Mouse (Mus musculus): ENCODE data around the gene Stx8. TPM values are rescaled to one million over a fixed set of nuclear protein-coding genes. Genes with fewer than 3 reads are reported as not detected.

The Stx8 gene
- polyA plus RNA-seq, 1 experiment from 2014 or later, result 37.4 TPM

DNA sequence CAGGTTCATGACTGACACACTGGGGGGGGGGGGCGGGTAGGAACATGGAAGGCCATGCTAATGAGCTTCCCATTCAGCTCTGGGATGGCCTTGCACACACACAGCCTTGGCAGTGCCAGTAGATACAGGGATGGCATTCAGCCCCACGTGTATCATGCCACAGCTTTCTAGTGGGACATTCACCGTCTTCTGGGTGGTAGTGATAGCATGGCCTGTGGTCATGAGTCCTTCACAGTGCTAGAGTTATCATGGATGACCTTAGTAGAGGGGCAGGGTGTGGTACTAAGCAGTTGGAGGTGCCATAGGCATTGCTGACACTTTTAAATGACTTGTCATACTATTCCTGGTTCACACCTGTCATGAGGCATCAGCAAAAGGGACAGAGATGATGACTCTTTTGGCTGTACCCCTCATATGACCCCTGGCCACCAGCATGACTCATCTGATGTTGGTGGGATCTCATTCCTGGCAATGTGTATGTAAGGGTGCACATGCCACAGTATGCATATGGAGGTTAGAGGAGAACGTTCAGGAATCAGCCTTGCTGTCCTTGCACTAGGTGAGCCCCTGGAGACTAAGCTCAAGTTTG is 69.4 kb downstream of the Stx8 start:
- Histone ChIP-seq H3K27ac (no peak overlapping the region), H3K79me2 (ENCODE audit: inconsistent target) (no peaks in the 10 kb centered on the region), H3K4me3 (ENCODE audit: inconsistent target) (no peak overlapping the region), H3K36me3 (ENCODE audit: inconsistent target) (no peaks in the 10 kb centered on the region)
- WGBS (ENCODE audit: missing documents), result 97% methylated on average over 4 of the region's 4 CpGs

DNA sequence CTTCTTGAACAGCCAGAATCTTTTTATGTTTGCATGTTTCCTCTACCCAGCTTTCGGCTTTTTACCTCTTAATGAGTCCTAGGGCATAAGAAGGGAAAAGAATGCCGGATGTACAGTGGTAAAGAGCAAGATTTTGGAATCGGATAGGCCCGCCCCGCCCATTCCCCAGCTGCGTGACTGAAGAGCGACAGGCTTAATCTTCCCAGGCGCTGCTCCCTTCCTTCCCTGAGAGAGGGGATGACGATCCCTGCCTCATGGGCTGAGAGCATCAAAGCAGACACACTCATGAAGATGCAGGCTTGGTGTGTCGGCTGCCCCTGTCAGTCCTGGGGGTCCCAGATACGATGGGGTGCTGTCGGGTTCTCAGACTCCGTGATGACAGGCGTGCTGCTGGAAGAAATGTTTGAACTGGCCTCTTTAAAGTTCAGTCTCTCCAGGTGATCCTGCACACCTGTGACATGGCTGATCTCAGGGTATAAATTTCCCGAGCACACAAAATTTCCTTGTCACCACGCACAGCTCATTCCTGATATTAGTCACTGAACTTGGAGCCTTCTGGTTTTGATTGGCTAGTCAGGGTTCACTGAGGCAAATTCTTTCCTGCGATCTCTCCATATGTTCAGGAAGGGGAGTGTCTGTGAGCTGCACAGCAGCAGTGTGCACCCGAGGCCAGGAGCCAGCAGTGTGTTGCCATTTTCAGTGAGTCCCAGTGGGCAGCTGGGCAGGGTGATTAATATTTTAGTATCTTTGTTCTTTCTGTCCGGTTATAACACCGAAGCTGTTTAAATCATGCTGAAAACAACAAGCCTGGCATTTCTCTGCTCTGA is 70.4 kb downstream of the Stx8 start:
- Histone ChIP-seq H3K4me3 (ENCODE audit: inconsistent target) (no peak overlapping the region), H3K36me3 (ENCODE audit: inconsistent target) (no peaks in the 10 kb centered on the region), H3K79me2 (ENCODE audit: inconsistent target) (no peaks in the 10 kb centered on the region), H3K27ac (no peak overlapping the region)
- 95% methylated on average over 20 of the region's 20 CpGs for WGBS (ENCODE audit: missing documents)

DNA sequence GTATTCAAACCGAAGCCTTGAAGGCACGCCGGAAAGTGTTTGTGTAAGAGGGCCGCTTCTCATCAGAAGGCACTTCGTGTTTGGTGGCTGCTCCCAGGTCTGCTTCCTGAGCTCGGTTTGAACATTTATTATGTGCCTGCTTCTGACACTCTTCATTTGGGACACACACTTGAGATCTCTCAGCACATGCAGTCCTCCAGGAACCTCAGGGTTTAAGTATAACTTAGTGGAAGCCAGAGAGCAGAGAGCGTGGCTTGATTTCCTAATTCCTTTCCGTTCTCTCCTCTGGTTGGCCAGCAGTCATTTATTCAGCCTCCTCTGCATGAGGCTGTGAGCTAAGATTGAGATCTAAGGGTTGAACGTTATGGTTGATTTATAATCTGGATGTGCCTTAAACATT is 71.1 kb downstream of the Stx8 start:
- 96% methylated on average over 9 of the region's 9 CpGs for WGBS (ENCODE audit: missing documents)
- Histone ChIP-seq H3K27ac (no peak overlapping the region), H3K36me3 (ENCODE audit: inconsistent target) (no peaks in the 10 kb centered on the region), H3K79me2 (ENCODE audit: inconsistent target) (no peaks in the 10 kb centered on the region), H3K4me3 (ENCODE audit: inconsistent target) (no peak overlapping the region)

GRCm38 (mm10) chr11:68038101-68038500 is 72.1 kb downstream of the Stx8 start:
- Histone ChIP-seq H3K79me2 (ENCODE audit: inconsistent target) (no peaks in the 10 kb centered on the region), H3K4me3 (ENCODE audit: inconsistent target) (no peak overlapping the region), H3K27ac (no peak overlapping the region), H3K36me3 (ENCODE audit: inconsistent target) (no peaks in the 10 kb centered on the region)
- WGBS (ENCODE audit: missing documents), result 100% methylated on average over 2 of the region's 2 CpGs

- no peak overlapping the region for H3K4me3 ChIP-seq (ENCODE audit: inconsistent target)
- H3K79me2 ChIP-seq (ENCODE audit: inconsistent target), result no peaks in the 10 kb centered on the region
- WGBS (ENCODE audit: missing documents), result 96% methylated on average over 11 of the region's 11 CpGs
- H3K27ac ChIP-seq, result no peak overlapping the region
- H3K36me3 ChIP-seq (ENCODE audit: inconsistent target), result no peaks in the 10 kb centered on the region
Observed at GRCm38 (mm10) chr11:68044181-68044580, 78.2 kb downstream of the Stx8 start.

GRCm38 (mm10) chr11:68046916-68047315 is 80.9 kb downstream of the Stx8 start:
- WGBS (ENCODE audit: missing documents), result 71% methylated on average over 3 of the region's 3 CpGs

DNA sequence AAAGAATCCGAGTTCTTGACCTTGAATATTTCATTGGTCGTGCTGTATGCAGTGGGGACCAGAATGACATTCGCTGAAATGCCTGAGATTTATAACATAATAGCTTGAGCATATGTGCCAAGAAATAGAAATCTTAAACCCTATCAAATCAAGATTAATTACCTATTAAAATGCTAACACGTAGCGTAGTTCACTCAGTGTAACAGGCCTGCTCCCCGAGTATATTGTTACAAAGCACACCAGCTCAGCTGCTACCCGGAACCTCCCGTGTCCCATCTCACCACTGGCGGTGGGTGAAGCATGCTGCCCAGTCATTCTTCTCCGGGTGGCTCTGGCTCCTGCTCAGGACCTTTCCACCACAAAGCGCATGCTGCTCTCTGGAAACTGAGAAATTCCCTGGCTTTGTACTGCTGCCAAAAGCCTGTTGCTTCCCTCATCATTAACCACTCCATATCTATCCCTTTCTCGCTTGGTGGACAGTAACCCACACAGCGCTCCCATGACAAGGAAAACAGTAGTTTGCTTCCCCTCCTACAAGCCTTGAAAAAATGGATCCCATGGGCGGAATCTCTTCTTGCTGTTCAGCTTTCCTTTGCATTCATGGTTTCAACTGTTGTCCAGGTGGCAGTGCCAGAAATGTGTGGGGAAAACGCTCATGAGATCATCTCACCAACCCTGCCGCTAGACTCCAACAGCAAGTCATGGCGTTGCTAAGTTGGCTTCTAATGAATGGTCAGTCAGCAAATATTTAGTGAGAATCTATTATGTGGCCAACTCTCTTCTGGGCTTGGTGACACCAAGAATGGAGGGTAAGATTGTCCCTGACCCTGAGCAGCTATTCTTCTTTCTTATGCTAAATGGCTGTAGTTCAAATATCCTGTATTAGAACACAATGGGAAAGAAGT is 83.5 kb downstream of the Stx8 start:
- WGBS (ENCODE audit: missing documents), result 92% methylated on average over 17 of the region's 17 CpGs
- H3K4me3 ChIP-seq (ENCODE audit: inconsistent target), result no peak overlapping the region
- no peak overlapping the region for H3K27ac ChIP-seq
- H3K79me2 ChIP-seq (ENCODE audit: inconsistent target), result no peaks in the 10 kb centered on the region
- H3K36me3 ChIP-seq (ENCODE audit: inconsistent target), result no peaks in the 10 kb centered on the region

More at GRCm38 (mm10) chr11:68046916-68047315, 80.9 kb downstream of the Stx8 start:
- no peak overlapping the region for H3K4me3 ChIP-seq (ENCODE audit: inconsistent target)
- H3K36me3 ChIP-seq (ENCODE audit: inconsistent target), result no peaks in the 10 kb centered on the region
- no peaks in the 10 kb centered on the region for H3K79me2 ChIP-seq (ENCODE audit: inconsistent target)
- no peak overlapping the region for H3K27ac ChIP-seq

DNA sequence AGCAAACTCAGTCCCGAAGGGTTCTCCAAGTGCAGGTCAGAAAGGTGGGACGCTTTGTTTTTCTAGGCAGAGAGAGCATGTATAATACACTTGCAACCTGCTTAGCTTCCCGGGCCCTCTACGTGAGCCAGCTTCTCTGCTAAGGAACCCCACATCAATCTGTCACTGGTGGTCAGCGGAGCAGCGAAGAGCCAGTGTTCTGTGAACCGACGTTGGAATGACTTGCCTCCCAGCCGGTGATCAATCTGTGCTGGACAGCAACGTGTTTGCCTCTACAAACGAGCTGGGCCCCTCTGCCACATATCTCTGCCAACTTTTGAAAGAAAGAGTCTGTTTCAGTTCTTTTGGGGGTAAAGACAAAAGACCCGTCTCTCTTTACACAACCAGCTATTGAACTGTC is 84.7 kb downstream of the Stx8 start:
- 95% methylated on average over 12 of the region's 12 CpGs for WGBS (ENCODE audit: missing documents)
- no peak overlapping the region for H3K27ac ChIP-seq
- H3K79me2 ChIP-seq (ENCODE audit: inconsistent target), result no peaks in the 10 kb centered on the region
- no peaks in the 10 kb centered on the region for H3K36me3 ChIP-seq (ENCODE audit: inconsistent target)
- H3K4me3 ChIP-seq (ENCODE audit: inconsistent target), result no peak overlapping the region

GRCm38 (mm10) chr11:68051305-68051704 is 85.3 kb downstream of the Stx8 start:
- Histone ChIP-seq H3K36me3 (ENCODE audit: inconsistent target) (no peaks in the 10 kb centered on the region), H3K4me3 (ENCODE audit: inconsistent target) (no peak overlapping the region), H3K27ac (no peak overlapping the region), H3K79me2 (ENCODE audit: inconsistent target) (no peaks in the 10 kb centered on the region)
- 100% methylated on average over 4 of the region's 4 CpGs for WGBS (ENCODE audit: missing documents)

GRCm38 (mm10) chr11:68058466-68059201 is 92.6 kb downstream of the Stx8 start:
- 95% methylated on average over 5 of the region's 5 CpGs for WGBS (ENCODE audit: missing documents)
- no peak overlapping the region for H3K27ac ChIP-seq
- H3K36me3 ChIP-seq (ENCODE audit: inconsistent target), result no peaks in the 10 kb centered on the region
- H3K79me2 ChIP-seq (ENCODE audit: inconsistent target), result no peaks in the 10 kb centered on the region
- H3K4me3 ChIP-seq (ENCODE audit: inconsistent target), result no peak overlapping the region

DNA sequence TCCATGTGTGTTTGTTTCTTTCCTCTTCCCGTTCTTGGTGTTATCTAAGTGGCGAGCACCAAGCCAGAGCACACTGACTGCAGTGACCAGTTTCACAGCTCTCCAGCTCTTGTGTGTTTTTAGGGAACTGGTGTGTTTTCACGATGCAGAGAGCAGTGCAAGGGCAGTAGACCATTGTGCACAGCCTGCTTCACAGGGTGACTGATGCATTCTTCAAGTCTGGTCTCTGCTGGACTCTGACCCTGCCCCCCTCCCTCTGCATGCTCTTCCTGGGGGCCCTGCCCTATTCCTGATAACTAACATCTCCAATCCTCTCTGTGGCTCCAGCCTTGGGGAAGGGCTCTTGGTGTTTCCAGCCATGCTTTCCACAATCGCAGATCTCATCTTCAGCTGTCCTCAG is 94.7 kb downstream of the Stx8 start:
- Histone ChIP-seq H3K4me3 (ENCODE audit: inconsistent target) (no peak overlapping the region), H3K36me3 (ENCODE audit: inconsistent target) (no peaks in the 10 kb centered on the region), H3K79me2 (ENCODE audit: inconsistent target) (no peaks in the 10 kb centered on the region), H3K27ac (no peak overlapping the region)
- WGBS (ENCODE audit: missing documents), result 94% methylated on average over 4 of the region's 4 CpGs

DNA sequence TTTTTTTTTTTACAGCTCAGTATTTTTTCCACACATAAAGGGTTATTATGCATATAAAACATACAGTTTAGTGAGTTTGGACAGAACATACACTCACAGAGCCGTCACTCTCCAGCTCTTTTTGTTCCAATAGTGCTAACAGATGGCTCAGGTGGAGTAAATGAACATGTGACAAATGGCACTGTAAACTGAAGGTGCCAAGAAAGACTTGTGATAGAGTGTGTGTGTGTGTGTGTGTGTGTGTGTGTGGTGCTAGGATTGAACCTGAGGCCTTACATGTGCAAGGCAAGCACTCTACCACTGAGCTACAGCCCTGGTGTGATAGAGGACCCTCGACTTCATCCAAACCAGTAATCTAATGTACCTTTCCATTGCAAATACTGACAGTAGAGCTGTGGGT is 96.1 kb downstream of the Stx8 start:
- Histone ChIP-seq H3K79me2 (ENCODE audit: inconsistent target) (no peaks in the 10 kb centered on the region), H3K27ac (no peak overlapping the region), H3K36me3 (ENCODE audit: inconsistent target) (no peaks in the 10 kb centered on the region), H3K4me3 (ENCODE audit: inconsistent target) (no peak overlapping the region)
- WGBS (ENCODE audit: missing documents), result 94% methylated on average over 2 of the region's 2 CpGs

DNA sequence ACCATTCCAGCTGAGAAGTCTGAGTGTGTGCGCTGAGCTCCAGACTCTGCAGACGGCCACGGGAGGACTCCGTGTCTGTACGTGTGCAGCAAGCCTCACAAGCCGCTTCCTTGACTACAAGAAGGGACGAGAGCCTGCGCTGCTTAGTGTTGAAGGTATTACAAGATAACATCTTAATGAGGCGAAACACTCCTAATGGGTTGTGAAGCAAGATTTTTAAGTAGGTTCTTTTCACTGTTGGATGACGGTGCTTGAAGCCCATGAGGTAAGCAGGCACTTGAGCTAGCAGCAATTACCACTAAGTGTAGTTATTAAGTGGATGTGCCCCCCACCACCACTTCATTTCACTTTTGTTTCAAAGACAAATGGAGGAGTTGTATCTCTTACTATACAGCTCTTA is 101.8 kb downstream of the Stx8 start:
- WGBS (ENCODE audit: missing documents), result 96% methylated on average over 10 of the region's 10 CpGs
- Histone ChIP-seq H3K79me2 (ENCODE audit: inconsistent target) (no peaks in the 10 kb centered on the region), H3K27ac (no peak overlapping the region), H3K4me3 (ENCODE audit: inconsistent target) (no peak overlapping the region), H3K36me3 (ENCODE audit: inconsistent target) (no peaks in the 10 kb centered on the region)

GRCm38 (mm10) chr11:68070086-68070485 is 104.1 kb downstream of the Stx8 start:
- H3K36me3 ChIP-seq (ENCODE audit: inconsistent target), result no peaks in the 10 kb centered on the region
- no peaks in the 10 kb centered on the region for H3K79me2 ChIP-seq (ENCODE audit: inconsistent target)
- 94% methylated on average over 3 of the region's 3 CpGs for WGBS (ENCODE audit: missing documents)

More at GRCm38 (mm10) chr11:68070086-68070485, 104.1 kb downstream of the Stx8 start:
- no peak overlapping the region for H3K27ac ChIP-seq
- no peak overlapping the region for H3K4me3 ChIP-seq (ENCODE audit: inconsistent target)

Data from macrophage (primary cell).